Mouse (Mus musculus) C3H10T1/2 (cell line): ENCODE data around the gene Olfr482. TPM values are rescaled to one million over a fixed set of nuclear protein-coding genes. Genes with fewer than 3 reads are reported as not detected.

Source experiments
- polyA plus RNA-seq, 2 experiments: library from polyadenylated mRNA; unstranded; fragments of >200 nt; fragmentation: generic; extraction: Trizol; gene quantifications; one replicate each; pipeline ENCODE4 v1.2.1; 2012; ENCODE audit warnings: missing spikeins in 2 of 2

Olfr482 gene
- polyA plus RNA-seq, result under 1 TPM in 1 of 2 experiments, not detected in 1; 0.02 TPM

DNA sequence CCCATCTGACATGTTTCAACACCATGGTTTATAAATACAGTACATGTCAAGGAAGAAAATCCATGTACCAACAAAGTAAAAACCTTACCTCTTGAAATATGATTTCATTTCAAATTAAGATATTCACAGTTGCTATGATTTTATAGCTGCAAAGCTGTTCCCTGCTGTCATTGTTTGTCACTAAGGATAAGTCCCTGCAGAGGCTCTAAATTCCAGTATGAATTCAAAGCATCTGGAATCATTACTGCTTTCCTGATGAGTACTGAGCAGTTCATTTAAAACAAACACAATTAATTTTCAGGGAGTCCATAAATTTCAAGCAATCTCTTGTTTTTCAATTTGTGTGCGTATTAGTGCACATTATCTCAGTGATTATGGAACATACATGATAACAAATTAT is at the start of gene Olfr482:
TSS of gene Olfr482 (minus strand) at position 101 of the 400 bp plus-strand sequence.

DNA sequence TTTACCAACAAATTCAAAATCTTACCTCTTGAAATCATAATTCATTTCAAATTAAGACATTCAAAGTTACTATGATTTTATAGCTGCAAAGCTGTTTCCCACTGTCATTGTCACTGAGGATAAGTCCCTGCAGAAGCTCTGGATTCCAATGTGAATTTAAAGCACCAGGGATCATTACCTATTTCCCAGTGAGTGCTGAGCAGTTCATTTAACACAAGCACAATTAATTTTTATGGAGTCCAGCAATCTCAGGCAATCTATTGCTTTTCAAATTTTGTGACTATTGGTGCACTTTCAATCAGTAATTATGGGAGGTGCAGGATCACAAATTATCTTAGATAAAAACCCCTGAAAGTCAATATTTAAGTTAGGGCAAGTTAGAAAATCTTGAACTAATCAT is 30.0 kb upstream of the Olfr482 start, which contains the start of gene Olfr484:
TSS of gene Olfr484 (minus strand) at position 101 of the 400 bp plus-strand sequence.

DNA sequence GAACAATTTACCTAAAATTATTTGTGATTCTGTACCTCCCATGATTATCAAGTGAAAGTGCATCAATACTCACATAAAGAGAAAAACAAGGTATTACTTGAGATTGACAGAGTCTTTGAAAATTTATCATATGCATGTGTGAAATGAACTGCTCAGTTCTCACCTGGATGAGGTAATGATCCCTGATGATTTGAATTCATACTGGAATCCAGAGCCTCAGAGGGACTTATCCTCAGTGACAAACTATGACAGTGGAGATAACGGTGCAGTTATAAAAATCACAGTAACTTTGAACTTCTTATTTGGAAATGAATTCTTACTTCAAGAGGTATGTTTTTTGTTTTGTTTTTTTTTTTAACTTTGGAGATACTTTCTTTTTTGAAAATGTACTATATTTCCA is 3.2 kb upstream of the Olfr482 start, which contains the start of gene Olfr483:
TSS of gene Olfr483 (plus strand) at position 301 of the 400 bp plus-strand sequence.

GRCm38 (mm10) chr7:108079555-108079954 is 17.8 kb downstream of the Olfr482 start, which contains the start of gene Olfr481:
Olfr481 (plus strand) TSS chr7:108079855.

GRCm38 (mm10) chr7:108067246-108067645 is 30.1 kb downstream of the Olfr482 start, which contains the start of gene Olfr480:
Olfr480 (minus strand) TSS chr7:108067346.

GRCm38 (mm10) chr7:108050393-108050792 is 47.0 kb downstream of the Olfr482 start, which contains the start of gene Olfr479:
Olfr479 (plus strand) TSS chr7:108050693.

Other genes with a start within 250 kb of the Olfr482 start
- not detected for gene Olfr472, start 199.7 kb downstream of the Olfr482 start, polyA plus RNA-seq
- gene Olfr473, start 167.1 kb downstream of the Olfr482 start, polyA plus RNA-seq, result not detected
- gene Olfr474, start 142.9 kb downstream of the Olfr482 start, polyA plus RNA-seq, result not detected
- not detected for gene Olfr476, start 132.8 kb downstream of the Olfr482 start, polyA plus RNA-seq
- gene Olfr477, start 110.9 kb downstream of the Olfr482 start, polyA plus RNA-seq, result not detected
- gene Olfr478, start 63.6 kb downstream of the Olfr482 start, polyA plus RNA-seq, result not detected
- not detected for gene Olfr479, start 46.9 kb downstream of the Olfr482 start, polyA plus RNA-seq
- gene Olfr480, start 30.2 kb downstream of the Olfr482 start, polyA plus RNA-seq, result not detected
- gene Olfr481, start 17.7 kb downstream of the Olfr482 start, polyA plus RNA-seq, result not detected
- not detected for gene Olfr483, start 3.3 kb upstream of the Olfr482 start, polyA plus RNA-seq
- not detected for gene Olfr484, start 29.9 kb upstream of the Olfr482 start, polyA plus RNA-seq
- not detected for gene Olfr485, start 62.3 kb upstream of the Olfr482 start, polyA plus RNA-seq
- not detected for gene Olfr486, start 75.2 kb upstream of the Olfr482 start, polyA plus RNA-seq
- not detected for gene Olfr487, start 117.0 kb upstream of the Olfr482 start, polyA plus RNA-seq
- gene Olfr488, start 160.8 kb upstream of the Olfr482 start, polyA plus RNA-seq, result not detected
- not detected for gene Olfr490, start 191.3 kb upstream of the Olfr482 start, polyA plus RNA-seq
- not detected for gene Olfr491, start 215.9 kb upstream of the Olfr482 start, polyA plus RNA-seq
- gene Olfr492, start 226.1 kb upstream of the Olfr482 start, polyA plus RNA-seq, result not detected
- gene Olfr493, start 249.4 kb upstream of the Olfr482 start, polyA plus RNA-seq, result not detected